Mouse (Mus musculus): ENCODE results near the gene Cox17. TPM values are rescaled to one million over a fixed set of nuclear protein-coding genes. Genes with fewer than 3 reads are reported as not detected.

Cox17 gene
- total RNA-seq, 2 experiments from 2014 or later = 131 to 133 TPM

DNA sequence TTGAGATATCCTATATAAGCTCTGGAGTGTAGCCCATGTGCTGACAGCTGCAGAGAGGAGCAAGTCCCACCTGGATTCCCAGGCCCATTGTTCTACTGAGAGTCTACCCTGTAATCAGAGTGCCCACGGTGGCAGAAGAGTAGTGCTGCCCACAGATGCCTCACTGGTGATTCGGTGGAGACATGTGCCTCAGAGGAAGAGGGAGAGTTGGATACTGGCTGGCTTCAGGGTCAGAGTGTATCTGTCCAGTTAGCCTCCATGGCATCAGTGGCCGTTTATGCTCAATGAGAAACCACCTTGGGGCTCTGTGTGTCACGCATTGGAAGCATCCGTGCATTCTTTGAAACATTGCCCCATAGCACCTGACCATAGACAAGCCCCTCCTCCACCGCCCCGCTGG, 16.9 kb downstream of the Cox17 start:
- intact Hi-C loops (cut with DNase I) = no loop called here
- DNase-seq (ENCODE audit: extremely low spot score in 1 of 2, low spot score in 2 of 2) = no peak
- H3K27ac ChIP-seq = no peak overlapping the region
- H3K4me3 ChIP-seq = no peak overlapping the region
- TF ChIP-seq CTCF (IDR thresholded peaks at IDR 0.05) = no peak

DNA sequence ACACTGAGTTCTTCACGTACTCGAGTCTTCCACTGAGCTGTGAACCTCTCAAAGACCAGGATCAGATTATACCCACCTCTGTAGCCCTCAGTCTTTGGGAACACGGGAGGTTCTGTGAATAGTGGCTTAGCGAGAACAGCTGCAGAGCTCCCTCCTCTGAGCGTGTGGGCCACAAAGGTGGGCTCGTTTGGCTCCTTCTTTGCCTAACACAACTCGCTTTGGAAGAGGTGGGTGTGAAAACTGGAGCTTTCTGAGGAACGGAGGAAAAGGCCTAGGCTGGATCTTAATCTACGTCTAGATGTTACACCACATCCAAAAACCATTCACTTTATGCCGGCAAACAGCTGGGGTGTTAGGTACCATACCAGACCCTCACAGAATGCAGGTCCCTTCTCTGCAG, 18.6 kb downstream of the Cox17 start:
- Histone ChIP-seq H3K27ac (peak overlapping the region; percentile 44), H3K4me3 (no peak overlapping the region)
- intact Hi-C loops (cut with DNase I) = loop anchor here (5.0 kb wide), 1 partner anchor 378 kb away; no protein-coding TSS in a partner anchor
- DNase-seq (ENCODE audit: extremely low spot score in 1 of 2, low spot score in 2 of 2) = peak in 1 of 2 experiments; percentile 37
- TF ChIP-seq CTCF (IDR thresholded peaks at IDR 0.05) = no peak

DNA sequence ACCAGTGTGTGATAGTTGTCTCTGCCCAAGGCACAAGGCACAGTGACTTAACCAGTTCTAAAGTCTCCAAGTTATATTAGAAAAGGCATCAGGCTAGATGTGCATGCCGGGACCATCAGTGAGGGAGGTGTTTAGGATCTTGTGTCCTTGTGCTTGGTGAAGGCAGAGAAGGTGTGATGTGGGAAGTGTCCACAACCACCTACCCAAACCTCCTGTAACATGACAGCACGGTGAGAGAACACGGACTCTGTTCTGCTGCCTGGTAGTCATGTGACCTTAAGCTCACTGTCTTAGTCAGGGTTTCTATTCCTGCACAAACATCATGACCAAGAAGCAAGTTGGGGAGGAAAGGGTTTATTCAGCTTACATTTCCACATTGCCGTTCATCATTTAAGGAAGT, 19.4 kb downstream of the Cox17 start:
- intact Hi-C loops (cut with DNase I) = loop anchor here (5.0 kb wide), 1 partner anchor 379 kb away; no protein-coding TSS in a partner anchor
- H3K27ac ChIP-seq = no peak overlapping the region
- DNase-seq (ENCODE audit: extremely low spot score in 1 of 2, low spot score in 2 of 2) = no peak
- no peak for TF ChIP-seq CTCF (IDR thresholded peaks at IDR 0.05)
- no peak overlapping the region for H3K4me3 ChIP-seq

DNA sequence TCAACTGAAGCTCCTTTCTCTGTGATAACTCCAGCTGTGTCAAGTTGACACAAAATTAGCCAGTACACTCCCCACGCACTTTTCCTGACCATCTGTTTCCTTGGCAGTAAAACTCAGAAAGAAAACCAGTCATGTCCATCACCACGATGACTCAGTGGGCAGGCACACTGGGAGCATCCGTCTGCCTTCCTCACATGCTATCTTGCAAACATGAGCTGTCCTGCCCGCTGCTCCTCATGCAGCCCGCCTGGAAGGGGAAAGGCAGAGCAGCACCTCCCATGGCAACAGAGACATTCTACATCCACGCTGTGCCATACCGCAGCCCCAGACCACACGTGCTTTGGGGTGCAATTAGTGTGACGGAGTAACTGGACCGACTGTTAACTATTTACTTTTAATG, 21.5 kb downstream of the Cox17 start:
- Histone ChIP-seq H3K4me3 (no peak overlapping the region), H3K27ac (peak overlapping the region; percentile 63)
- intact Hi-C loops (cut with DNase I) = loop anchor here (5.0 kb wide), 1 partner anchor 381 kb away; no protein-coding TSS in a partner anchor
- peak; percentile 67 to 78 for DNase-seq (ENCODE audit: extremely low spot score in 1 of 2, low spot score in 2 of 2)
- no peak for TF ChIP-seq CTCF (IDR thresholded peaks at IDR 0.05)

DNA sequence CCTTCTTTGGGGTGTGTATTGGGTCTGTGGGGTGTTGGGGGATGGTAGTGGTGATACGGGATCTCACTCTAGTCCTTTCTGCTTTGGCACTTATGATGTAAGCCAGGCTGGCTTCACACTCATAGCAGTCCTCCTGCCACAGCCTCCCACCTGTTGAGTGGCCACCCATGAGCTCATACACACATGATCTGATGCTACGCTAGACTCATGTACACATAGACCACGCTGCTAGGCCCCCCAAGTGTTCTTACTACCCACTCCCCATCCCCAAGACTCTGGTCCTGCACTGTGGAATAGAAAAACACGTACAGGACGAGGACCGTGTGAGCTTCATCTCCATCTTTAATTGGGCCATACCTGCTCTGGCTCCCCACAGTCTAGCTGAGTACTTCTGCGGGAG, 22.2 kb downstream of the Cox17 start:
- no peak for TF ChIP-seq CTCF (IDR thresholded peaks at IDR 0.05)
- intact Hi-C loops (cut with DNase I) = loop anchor here (5.0 kb wide), 1 partner anchor 382 kb away; no protein-coding TSS in a partner anchor
- DNase-seq (ENCODE audit: extremely low spot score in 1 of 2, low spot score in 2 of 2) = no peak
- Histone ChIP-seq H3K4me3 (no peak overlapping the region), H3K27ac (no peak overlapping the region)

DNA sequence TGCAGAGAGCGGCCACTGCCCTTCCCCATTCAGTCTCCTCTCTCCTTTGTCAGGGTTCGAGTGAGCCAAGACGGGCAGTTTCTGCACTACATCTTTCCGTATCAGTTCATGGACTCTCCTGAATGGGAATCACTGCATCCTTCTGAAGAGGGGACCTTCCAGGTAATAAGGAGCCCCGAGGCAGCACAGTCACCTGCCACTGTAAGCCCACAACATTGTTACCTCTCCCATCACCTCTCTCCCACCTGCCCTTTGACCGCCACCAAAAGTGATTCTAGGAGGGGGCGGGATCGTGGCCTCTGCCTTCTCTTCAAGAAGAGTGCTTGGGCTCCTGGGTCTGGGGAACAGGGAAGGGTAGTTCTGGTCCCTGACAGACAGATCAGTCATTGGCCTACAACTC, 22.6 kb downstream of the Cox17 start:
- no peak overlapping the region for H3K4me3 ChIP-seq
- no peak for DNase-seq (ENCODE audit: extremely low spot score in 1 of 2, low spot score in 2 of 2)
- TF ChIP-seq CTCF (IDR thresholded peaks at IDR 0.05) = no peak
- no peak overlapping the region for H3K27ac ChIP-seq
- intact Hi-C loops (cut with DNase I) = loop anchor here (5.0 kb wide), 1 partner anchor 382 kb away; no protein-coding TSS in a partner anchor

DNA sequence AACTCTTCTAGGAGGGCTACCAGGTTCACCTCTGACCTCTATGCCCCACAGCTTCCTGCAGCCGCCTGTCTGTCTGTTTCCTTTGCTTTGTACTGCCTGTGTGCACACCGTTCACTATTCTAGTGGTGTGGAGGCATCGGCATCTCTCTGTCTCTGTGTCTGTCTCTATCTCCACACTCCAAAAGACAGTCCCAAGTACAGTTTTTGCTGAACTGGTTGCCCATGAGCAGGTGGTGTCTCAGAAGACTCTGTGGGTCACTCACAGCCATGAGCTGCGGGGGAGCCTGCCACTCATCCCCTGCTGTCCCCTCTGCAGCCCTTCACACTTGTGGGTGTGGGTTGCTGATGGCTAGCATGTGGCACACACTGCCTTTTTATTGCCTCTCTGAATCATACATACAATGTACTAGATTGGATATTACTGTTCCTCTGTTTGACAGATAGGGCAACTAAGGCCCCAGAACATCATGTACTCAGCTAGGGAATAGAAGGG, 23.2 kb downstream of the Cox17 start:
- DNase-seq (ENCODE audit: extremely low spot score in 1 of 2, low spot score in 2 of 2) = no peak
- TF ChIP-seq CTCF (IDR thresholded peaks at IDR 0.05) = no peak
- Histone ChIP-seq H3K27ac (no peak overlapping the region), H3K4me3 (no peak overlapping the region)
- intact Hi-C loops (cut with DNase I) = loop anchor here (5.0 kb wide), 1 partner anchor 383 kb away; no protein-coding TSS in a partner anchor

DNA sequence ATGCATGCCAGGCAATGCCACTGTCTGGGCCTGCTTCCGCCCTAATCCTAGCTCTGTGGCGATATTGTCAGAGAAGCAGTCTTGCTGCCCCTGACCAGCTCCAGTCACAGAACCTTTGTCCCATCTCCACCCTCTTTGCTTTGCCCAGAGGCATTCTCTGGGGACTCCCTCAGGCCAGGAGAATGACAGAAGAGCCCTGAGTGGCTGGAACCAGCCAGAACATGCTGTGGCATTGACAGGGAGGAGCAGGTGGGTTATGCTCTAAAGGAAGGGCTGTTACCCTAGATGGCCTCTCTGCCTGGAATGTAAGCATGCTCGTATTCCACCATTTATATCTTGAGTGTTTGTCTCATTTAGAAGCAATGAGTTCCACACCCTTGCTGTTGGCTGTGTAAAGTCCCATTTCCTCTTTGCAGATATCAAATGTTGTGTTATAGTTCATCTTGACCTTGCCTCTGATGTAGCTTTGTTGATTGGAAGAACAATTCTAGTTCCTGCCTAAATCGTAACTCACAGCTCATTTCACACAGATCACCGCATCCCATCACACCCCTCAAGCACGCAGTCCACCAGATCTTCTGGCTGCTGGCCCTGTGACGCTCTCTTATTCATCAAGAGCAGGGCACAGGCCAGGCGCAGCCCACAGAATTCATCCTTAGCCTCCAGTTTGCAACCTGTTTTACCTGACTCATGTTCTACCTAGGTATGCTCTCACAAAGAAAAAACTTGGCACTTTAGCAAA, 24.0 kb downstream of the Cox17 start:
- no peak for DNase-seq (ENCODE audit: extremely low spot score in 1 of 2, low spot score in 2 of 2)
- H3K4me3 ChIP-seq = no peak overlapping the region
- intact Hi-C loops (cut with DNase I) = no loop called here
- no peak overlapping the region for H3K27ac ChIP-seq
- TF ChIP-seq CTCF (IDR thresholded peaks at IDR 0.05) = no peak

DNA sequence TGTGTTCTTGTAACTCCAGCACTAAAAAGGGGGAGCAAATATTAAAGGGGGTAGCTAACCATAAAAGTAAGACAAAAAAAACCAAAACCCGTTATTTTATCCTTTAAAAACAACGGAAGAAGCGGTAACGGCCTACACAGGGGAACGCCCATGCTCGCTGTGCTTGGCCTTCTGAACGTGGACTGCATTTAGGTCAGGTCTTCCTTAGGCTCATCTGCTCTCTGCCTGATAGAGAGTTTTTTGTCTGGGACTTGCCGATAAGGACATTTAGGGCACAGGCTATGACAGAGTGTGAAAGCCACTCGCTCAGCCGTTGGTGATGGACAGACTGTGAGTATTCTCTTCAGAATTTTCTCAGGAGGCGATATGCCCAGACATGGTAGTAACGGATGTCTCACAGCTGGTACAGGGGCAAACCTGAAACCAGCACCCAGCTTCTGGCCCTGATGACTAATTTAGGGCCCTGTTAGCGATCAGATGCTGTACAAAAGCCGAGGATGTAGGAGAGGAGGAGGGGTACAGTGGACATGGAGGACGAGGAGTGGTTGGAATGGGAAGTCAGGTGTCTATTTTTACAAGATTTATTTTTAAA, 25.0 kb downstream of the Cox17 start:
- TF ChIP-seq CTCF (IDR thresholded peaks at IDR 0.05) = no peak
- intact Hi-C loops (cut with DNase I) = no loop called here
- no peak for DNase-seq (ENCODE audit: extremely low spot score in 1 of 2, low spot score in 2 of 2)
- H3K27ac ChIP-seq = no peak overlapping the region
- no peak overlapping the region for H3K4me3 ChIP-seq

DNA sequence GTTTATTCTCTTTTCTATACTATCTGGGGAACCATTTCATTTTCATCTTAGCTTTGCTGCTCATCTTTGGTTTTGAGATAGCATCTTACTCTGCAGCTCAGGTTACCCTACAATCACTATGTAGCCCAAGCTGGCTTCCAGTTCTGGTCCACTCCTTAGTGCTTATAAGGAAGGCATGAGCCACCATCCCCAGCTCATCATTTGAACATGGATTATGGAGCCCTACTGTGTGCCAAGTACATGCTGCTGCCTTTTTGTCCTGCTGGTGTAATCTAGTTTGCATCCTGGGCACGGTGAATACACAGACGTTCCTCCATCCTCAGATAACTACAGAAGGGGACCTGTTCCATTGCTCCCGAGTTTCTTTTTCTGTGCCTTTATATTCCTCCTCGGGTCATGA, 26.1 kb downstream of the Cox17 start:
- no peak overlapping the region for H3K4me3 ChIP-seq
- DNase-seq (ENCODE audit: extremely low spot score in 1 of 2, low spot score in 2 of 2) = no peak
- no peak overlapping the region for H3K27ac ChIP-seq
- no peak for TF ChIP-seq CTCF (IDR thresholded peaks at IDR 0.05)
- intact Hi-C loops (cut with DNase I) = no loop called here

DNA sequence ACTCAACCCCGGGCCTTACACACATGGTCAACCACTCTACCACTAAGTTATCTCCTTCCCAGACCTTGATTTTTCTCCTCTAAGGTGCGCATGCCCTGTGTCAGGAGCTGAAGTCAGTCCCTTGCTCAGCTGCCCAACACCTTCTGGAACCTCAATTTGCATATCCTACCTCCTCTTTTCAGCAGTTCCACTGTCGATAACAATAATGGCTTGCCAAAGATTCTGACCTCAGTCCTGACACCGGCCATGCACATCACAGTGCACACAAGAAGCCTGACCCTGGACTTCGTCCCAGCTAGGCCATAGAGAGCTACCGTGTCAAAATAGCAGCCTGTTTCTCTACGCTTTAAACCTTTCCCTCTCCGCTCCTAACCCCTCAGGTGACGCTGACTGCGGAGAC, 26.6 kb downstream of the Cox17 start:
- DNase-seq (ENCODE audit: extremely low spot score in 1 of 2, low spot score in 2 of 2) = no peak
- H3K4me3 ChIP-seq = no peak overlapping the region
- no peak for TF ChIP-seq CTCF (IDR thresholded peaks at IDR 0.05)
- no peak overlapping the region for H3K27ac ChIP-seq
- intact Hi-C loops (cut with DNase I) = no loop called here

DNA sequence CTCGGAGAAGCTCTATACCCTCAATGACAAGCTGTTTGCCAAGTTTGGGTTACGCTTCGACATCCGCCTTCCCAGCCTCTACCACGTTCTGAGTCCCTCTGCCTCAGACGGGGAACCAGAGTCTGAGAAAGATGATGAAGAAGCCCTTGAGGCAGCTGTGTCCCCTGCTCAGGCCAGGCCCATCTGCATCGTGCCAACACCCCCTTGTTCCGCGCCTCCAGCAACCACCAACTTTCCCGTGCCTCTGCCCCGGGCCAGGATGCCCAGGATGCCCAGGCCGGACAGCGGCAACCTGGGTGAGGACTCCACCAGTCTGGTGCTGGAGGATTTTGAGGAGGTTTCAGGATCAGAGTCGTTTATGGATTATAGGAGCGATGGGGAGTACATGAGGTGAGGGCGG, 27.1 kb downstream of the Cox17 start:
- no peak for TF ChIP-seq CTCF (IDR thresholded peaks at IDR 0.05)
- intact Hi-C loops (cut with DNase I) = no loop called here

More for the DNA sequence above, 27.1 kb downstream of the Cox17 start:
- Histone ChIP-seq H3K27ac (no peak overlapping the region), H3K4me3 (no peak overlapping the region)
- no peak for DNase-seq (ENCODE audit: extremely low spot score in 1 of 2, low spot score in 2 of 2)

Measured in left cerebral cortex, adult 2 months (tissue).